Mouse (Mus musculus): Measurements from ENCODE around the gene 4930404N11Rik.

DNA sequence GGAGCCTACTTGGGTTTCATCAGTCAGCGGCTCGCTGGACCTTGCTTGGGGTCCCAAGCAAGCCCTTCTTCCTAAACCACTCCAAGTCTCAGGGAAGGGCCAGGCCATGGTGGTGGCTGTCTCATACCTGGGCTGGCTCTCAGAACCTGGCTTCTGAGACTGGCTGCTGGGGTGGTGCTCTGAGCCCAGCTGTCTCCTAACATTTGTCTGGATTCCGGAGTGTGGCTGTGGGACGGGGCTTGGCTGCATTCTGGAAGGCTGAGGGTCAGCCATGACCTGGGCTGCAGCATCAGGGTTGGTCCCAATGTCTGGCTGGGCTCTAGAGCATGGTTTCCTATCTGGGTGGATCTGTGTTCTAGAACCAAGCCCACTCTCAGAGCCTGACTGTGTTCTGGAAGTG, 29.1 kb downstream of the 4930404N11Rik start:
- TF ChIP-seq CTCF (IDR thresholded peaks at IDR 0.05; ENCODE audit: extremely low read depth, insufficient read depth, low read length) = no peak
- no peak for TF ChIP-seq POLR2A (IDR thresholded peaks at IDR 0.05; ENCODE audit: extremely low read depth, insufficient read depth, low read length)

Data from cortical plate, adult 2 months (tissue).